Mouse (Mus musculus): ENCODE results near the gene Lrrfip2. TPM values are rescaled to one million over a fixed set of nuclear protein-coding genes. Genes with fewer than 3 reads are reported as not detected.

Gene Lrrfip2
- polyA plus RNA-seq, 1 experiment from 2014 or later = 44.3 TPM

DNA sequence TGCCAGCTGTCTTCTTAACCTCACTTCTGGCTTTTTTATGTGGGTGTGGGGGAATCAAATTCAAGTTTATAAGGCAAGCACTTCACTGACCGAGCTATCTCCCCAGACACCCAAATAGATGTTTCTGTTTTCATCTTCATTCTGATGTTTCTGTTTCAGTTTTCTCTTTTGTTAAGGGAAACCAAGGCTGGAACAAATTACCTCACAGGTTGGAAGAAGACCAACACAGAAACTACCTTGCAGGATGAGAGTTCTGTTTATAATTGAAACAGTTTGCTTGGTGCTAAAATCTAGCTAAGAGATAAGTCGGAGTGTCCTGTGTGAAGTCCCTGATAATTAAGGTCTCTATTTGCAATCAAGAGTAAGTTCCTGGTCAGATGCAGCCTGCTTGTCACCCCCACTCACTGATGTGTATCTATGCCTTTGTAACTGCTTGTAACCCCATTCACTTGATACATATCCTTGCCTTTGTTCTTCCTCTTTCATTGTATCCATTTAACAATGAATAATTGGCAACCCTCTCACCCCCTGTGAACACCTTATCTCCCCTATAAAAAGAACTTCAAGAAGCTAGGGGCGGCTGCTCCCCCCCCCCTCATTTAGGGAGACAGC lies 30.3 kb upstream of the Lrrfip2 start:
- no peak for ATAC-seq
- H3K9ac ChIP-seq (ENCODE audit: low read depth, low read length) = no peak overlapping the region
- no peaks in the 10 kb centered on the region for H3K9me3 ChIP-seq (replicated peaks; ENCODE audit: control insufficient read depth, low read length, poor library complexity, severe bottlenecking)
- 23% methylated on average over 3 of the region's 3 CpGs for WGBS
- H3K4me1 ChIP-seq (ENCODE audit: control insufficient read depth, insufficient read depth, low read length) = 0 out of 2 replicates have a peak, but pooled peaks cover 3% of the 10 kb centered on the region
- H3K27ac ChIP-seq (ENCODE audit: low read length) = no peak overlapping the region
- no peaks in the 10 kb centered on the region for H3K27me3 ChIP-seq (ENCODE audit: control insufficient read depth, insufficient read depth, low read depth, low read length)
- H3K4me2 ChIP-seq (ENCODE audit: low read length) = no peak overlapping the region
- H3K4me3 ChIP-seq (ENCODE audit: low read depth, low read length) = no peak overlapping the region
- no peaks in the 10 kb centered on the region for H3K36me3 ChIP-seq (ENCODE audit: control insufficient read depth, insufficient read depth, low read length)

DNA sequence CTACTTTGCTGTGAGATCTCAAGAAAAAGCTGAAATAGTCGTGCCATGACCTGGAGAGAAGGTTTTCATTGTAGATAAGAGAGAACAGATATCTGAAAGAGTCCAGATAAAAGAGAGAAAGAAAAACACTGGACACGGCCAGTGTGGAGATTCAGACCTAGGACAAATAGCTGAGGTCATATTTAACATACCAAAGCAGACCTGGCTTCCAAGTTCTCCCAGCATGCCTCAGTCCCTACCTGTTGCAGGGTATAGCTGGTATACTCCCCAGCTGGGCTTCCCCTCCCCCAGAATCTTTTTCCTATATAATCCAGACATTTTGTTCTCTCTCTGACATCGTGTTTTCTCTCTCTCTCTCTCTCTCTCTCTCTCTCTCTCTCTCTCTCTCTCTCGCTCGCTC lies 29.4 kb upstream of the Lrrfip2 start:
- H3K9ac ChIP-seq (ENCODE audit: low read depth, low read length) = no peak overlapping the region
- no peak overlapping the region for H3K4me3 ChIP-seq (ENCODE audit: low read depth, low read length)
- H3K27ac ChIP-seq (ENCODE audit: low read length) = no peak overlapping the region
- no peaks in the 10 kb centered on the region for H3K36me3 ChIP-seq (ENCODE audit: control insufficient read depth, insufficient read depth, low read length)
- no peaks in the 10 kb centered on the region for H3K9me3 ChIP-seq (replicated peaks; ENCODE audit: control insufficient read depth, low read length, poor library complexity, severe bottlenecking)
- H3K27me3 ChIP-seq (ENCODE audit: control insufficient read depth, insufficient read depth, low read depth, low read length) = no peaks in the 10 kb centered on the region
- 7% methylated on average over 4 of the region's 5 CpGs for WGBS
- ATAC-seq = no peak
- no peak overlapping the region for H3K4me2 ChIP-seq (ENCODE audit: low read length)
- H3K4me1 ChIP-seq (ENCODE audit: control insufficient read depth, insufficient read depth, low read length) = 0 out of 2 replicates have a peak, but pooled peaks cover 3% of the 10 kb centered on the region

DNA sequence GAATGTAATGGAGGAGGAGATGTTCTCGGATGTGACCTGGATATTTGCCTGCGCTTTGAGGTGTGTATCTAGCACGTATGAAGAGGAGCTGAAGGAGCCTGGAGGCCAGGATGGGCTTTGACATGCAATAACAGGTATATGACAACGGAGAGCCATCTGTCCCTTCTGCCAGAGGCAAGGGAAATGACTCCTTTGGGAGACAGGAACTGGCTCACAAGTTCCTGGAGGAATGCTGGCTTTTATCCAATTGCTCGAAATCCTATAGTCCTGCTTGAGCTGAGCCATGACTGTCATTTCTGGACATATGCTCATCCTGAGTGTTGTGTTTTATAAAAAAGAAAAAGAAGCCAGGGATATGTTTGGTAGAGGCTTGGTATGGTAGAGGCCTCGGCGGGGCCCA lies 28.5 kb upstream of the Lrrfip2 start:
- Histone ChIP-seq H3K36me3 (ENCODE audit: control insufficient read depth, insufficient read depth, low read length) (no peaks in the 10 kb centered on the region), H3K4me3 (ENCODE audit: low read depth, low read length) (no peak overlapping the region), H3K27ac (ENCODE audit: low read length) (no peak overlapping the region), H3K4me1 (ENCODE audit: control insufficient read depth, insufficient read depth, low read length) (0 out of 2 replicates have a peak, but pooled peaks cover 3% of the 10 kb centered on the region), H3K9ac (ENCODE audit: low read depth, low read length) (no peak overlapping the region), H3K4me2 (ENCODE audit: low read length) (no peak overlapping the region), H3K9me3 (replicated peaks; ENCODE audit: control insufficient read depth, low read length, poor library complexity, severe bottlenecking) (no peaks in the 10 kb centered on the region), H3K27me3 (ENCODE audit: control insufficient read depth, insufficient read depth, low read depth, low read length) (no peaks in the 10 kb centered on the region)
- 33% methylated on average over 7 of the region's 7 CpGs for WGBS
- no peak for ATAC-seq

DNA sequence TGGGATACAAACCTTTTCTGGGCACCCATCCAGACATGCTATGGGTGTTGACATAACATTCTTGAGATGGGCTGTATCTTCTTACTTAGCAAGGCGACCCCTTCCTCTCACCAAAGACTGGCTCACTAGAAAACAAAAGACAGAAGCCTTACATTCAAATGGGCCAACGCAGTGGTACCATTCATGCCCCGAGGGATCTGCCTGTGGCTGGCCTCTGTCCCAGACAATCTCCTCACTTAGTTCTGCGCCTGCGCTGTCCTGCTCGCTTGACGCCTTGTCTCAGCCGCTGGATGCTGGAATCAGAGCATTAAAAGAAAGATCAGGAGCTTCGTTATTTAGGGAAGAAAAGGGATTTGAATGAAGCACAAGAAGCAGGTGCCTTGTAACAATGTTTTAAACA lies 24.7 kb upstream of the Lrrfip2 start:
- 0 out of 2 replicates have a peak, but pooled peaks cover 3% of the 10 kb centered on the region for H3K4me1 ChIP-seq (ENCODE audit: control insufficient read depth, insufficient read depth, low read length)
- no peaks in the 10 kb centered on the region for H3K36me3 ChIP-seq (ENCODE audit: control insufficient read depth, insufficient read depth, low read length)
- H3K4me2 ChIP-seq (ENCODE audit: low read length) = no peak overlapping the region
- WGBS = 63% methylated on average over 9 of the region's 9 CpGs
- no peaks in the 10 kb centered on the region for H3K9me3 ChIP-seq (replicated peaks; ENCODE audit: control insufficient read depth, low read length, poor library complexity, severe bottlenecking)
- H3K27me3 ChIP-seq (ENCODE audit: control insufficient read depth, insufficient read depth, low read depth, low read length) = no peaks in the 10 kb centered on the region
- ATAC-seq = no peak
- no peak overlapping the region for H3K4me3 ChIP-seq (ENCODE audit: low read depth, low read length)
- no peak overlapping the region for H3K27ac ChIP-seq (ENCODE audit: low read length)
- no peak overlapping the region for H3K9ac ChIP-seq (ENCODE audit: low read depth, low read length)

DNA sequence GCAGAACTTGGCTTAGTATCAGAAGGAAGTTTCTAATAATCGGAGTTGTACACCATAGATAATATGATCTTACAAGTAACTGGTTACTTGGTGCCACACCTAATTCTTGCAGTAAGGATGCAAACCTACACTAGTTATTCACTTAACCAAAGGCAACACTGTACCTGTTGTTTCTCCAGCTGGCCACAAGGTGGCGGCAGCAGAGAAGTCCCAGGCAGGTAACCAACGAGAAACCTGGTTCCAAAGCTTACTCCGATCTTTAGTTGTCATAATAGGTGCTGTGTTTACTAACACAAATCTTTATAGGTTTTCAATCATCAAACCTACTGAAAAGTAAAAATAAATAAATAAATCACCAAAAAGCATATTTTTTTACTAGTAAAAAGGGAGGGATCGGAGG lies 24.3 kb upstream of the Lrrfip2 start:
- no peak for ATAC-seq
- no peak overlapping the region for H3K4me3 ChIP-seq (ENCODE audit: low read depth, low read length)
- H3K4me2 ChIP-seq (ENCODE audit: low read length) = no peak overlapping the region
- no peak overlapping the region for H3K27ac ChIP-seq (ENCODE audit: low read length)
- no peak overlapping the region for H3K9ac ChIP-seq (ENCODE audit: low read depth, low read length)
- H3K9me3 ChIP-seq (replicated peaks; ENCODE audit: control insufficient read depth, low read length, poor library complexity, severe bottlenecking) = no peaks in the 10 kb centered on the region
- WGBS = 32% methylated on average over 5 of the region's 5 CpGs
- no peaks in the 10 kb centered on the region for H3K27me3 ChIP-seq (ENCODE audit: control insufficient read depth, insufficient read depth, low read depth, low read length)
- H3K36me3 ChIP-seq (ENCODE audit: control insufficient read depth, insufficient read depth, low read length) = no peaks in the 10 kb centered on the region
- H3K4me1 ChIP-seq (ENCODE audit: control insufficient read depth, insufficient read depth, low read length) = 0 out of 2 replicates have a peak, but pooled peaks cover 3% of the 10 kb centered on the region

DNA sequence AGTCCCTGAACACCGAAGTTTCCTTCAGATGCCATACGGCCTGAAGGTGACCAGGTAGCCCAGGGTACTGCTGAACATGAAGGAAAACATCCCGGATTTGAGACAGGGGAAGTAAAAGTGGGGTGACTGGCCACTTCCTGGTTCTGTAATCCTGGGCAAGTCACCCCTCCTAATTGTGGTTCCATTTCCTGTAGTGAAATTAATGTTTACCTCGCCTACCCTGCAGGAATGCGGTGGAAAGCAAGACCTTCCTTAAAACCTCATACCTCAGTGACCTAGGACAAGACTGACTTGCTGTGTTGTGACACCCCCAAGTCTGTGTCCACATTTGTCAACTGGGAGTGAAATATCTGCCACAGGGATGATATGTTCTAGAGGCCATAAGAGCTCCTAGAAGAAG lies 22.8 kb upstream of the Lrrfip2 start:
- 82% methylated on average over 5 of the region's 5 CpGs for WGBS
- no peak overlapping the region for H3K4me2 ChIP-seq (ENCODE audit: low read length)
- H3K4me3 ChIP-seq (ENCODE audit: low read depth, low read length) = no peak overlapping the region
- H3K9me3 ChIP-seq (replicated peaks; ENCODE audit: control insufficient read depth, low read length, poor library complexity, severe bottlenecking) = no peaks in the 10 kb centered on the region
- no peak for ATAC-seq
- H3K4me1 ChIP-seq (ENCODE audit: control insufficient read depth, insufficient read depth, low read length) = no peaks in the 10 kb centered on the region
- H3K36me3 ChIP-seq (ENCODE audit: control insufficient read depth, insufficient read depth, low read length) = no peaks in the 10 kb centered on the region
- no peak overlapping the region for H3K9ac ChIP-seq (ENCODE audit: low read depth, low read length)
- H3K27ac ChIP-seq (ENCODE audit: low read length) = no peak overlapping the region
- H3K27me3 ChIP-seq (ENCODE audit: control insufficient read depth, insufficient read depth, low read depth, low read length) = no peaks in the 10 kb centered on the region

DNA sequence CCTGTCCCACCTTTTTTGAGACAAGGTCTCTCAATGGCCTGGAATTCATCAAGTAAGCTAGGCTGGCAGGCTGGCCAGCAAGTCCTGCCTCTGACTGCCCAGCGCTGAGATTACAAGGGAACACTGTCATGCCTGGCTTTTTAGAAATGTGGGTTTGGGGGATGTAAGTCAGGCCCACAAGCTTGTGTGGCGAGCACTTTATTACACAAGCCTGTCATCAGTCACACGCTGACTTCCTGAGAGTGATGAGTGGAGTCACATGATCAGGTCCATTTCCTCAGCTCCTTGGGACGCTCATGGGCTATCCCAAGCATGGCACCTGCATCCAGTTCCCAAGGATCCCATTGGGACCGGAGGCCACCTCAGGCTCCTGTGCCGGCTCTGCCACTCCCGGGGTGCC lies 21.7 kb upstream of the Lrrfip2 start:
- no peaks in the 10 kb centered on the region for H3K27me3 ChIP-seq (ENCODE audit: control insufficient read depth, insufficient read depth, low read depth, low read length)
- no peak overlapping the region for H3K27ac ChIP-seq (ENCODE audit: low read length)
- no peak overlapping the region for H3K9ac ChIP-seq (ENCODE audit: low read depth, low read length)
- no peak overlapping the region for H3K4me2 ChIP-seq (ENCODE audit: low read length)
- no peaks in the 10 kb centered on the region for H3K4me1 ChIP-seq (ENCODE audit: control insufficient read depth, insufficient read depth, low read length)
- H3K9me3 ChIP-seq (replicated peaks; ENCODE audit: control insufficient read depth, low read length, poor library complexity, severe bottlenecking) = no peaks in the 10 kb centered on the region
- 87% methylated on average over 7 of the region's 7 CpGs for WGBS
- H3K4me3 ChIP-seq (ENCODE audit: low read depth, low read length) = no peak overlapping the region
- no peak for ATAC-seq
- no peaks in the 10 kb centered on the region for H3K36me3 ChIP-seq (ENCODE audit: control insufficient read depth, insufficient read depth, low read length)

DNA sequence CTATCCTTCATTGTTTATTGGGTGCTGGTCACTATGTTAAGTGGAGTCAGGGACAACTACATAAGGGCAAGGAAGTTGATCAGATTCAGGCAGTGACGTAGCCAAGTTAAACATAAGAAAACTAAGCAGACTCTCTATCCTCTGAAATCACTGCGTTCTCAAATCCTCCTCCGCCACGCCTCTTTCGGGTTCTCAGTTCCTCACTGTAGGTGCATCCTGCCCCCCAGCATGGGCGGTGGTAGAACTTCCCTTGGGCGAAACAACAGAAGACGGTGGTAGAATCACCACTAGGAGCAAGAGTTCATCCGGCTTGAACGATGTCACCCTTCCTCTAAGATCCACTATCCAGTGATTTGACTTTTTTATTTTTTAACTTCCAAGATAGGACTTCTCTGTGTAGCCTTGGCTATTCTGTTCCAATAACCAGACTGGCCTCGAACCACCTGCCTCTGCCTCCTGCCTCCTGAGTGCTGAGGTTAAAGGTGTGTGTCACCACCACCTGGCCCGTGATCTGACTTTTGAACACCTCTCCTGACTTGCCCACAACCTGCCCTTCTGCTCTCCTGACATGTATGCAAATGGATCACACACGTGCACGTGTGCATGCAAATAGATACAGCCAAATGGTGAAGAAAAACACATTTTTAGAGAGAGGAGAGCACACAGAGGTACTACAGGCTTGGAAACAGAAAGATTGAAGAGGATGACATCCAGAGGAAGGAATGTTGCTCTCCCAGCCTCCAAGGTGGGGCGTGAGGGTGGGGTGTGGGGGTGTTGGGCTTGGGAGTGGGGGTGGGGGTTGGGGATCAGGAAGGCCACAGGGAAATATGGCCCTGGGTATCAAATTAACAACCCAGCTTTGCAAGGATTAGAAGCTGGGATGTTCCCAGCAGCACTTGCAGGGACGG lies 20.7 kb upstream of the Lrrfip2 start:
- no peak overlapping the region for H3K4me2 ChIP-seq (ENCODE audit: low read length)
- no peaks in the 10 kb centered on the region for H3K36me3 ChIP-seq (ENCODE audit: control insufficient read depth, insufficient read depth, low read length)
- H3K27ac ChIP-seq (ENCODE audit: low read length) = no peak overlapping the region
- no peaks in the 10 kb centered on the region for H3K4me1 ChIP-seq (ENCODE audit: control insufficient read depth, insufficient read depth, low read length)
- 84% methylated on average over 16 of the region's 16 CpGs for WGBS
- no peaks in the 10 kb centered on the region for H3K9me3 ChIP-seq (replicated peaks; ENCODE audit: control insufficient read depth, low read length, poor library complexity, severe bottlenecking)
- H3K27me3 ChIP-seq (ENCODE audit: control insufficient read depth, insufficient read depth, low read depth, low read length) = no peaks in the 10 kb centered on the region
- ATAC-seq = no peak
- no peak overlapping the region for H3K9ac ChIP-seq (ENCODE audit: low read depth, low read length)
- H3K4me3 ChIP-seq (ENCODE audit: low read depth, low read length) = no peak overlapping the region

DNA sequence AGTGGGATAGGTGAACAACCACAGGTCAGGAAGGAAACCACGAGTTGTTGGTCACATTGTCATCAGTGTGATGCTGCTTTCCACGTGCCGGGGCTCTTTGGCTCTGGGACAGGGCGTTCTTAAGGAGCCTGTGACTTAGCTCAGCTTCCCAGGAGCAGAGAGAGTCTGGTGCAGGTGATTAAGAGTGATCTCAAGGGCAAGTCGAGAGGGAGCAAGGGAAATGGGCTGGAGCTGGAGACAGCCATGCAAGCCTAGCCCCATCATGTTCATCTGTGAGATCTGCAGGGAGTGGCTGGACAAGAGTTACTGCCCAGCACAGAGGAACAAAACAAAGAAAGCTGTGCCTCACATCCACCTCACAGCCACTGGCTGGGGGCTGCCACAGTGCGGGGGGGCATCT lies 19.8 kb upstream of the Lrrfip2 start:
- no peak overlapping the region for H3K27ac ChIP-seq (ENCODE audit: low read length)
- H3K27me3 ChIP-seq (ENCODE audit: control insufficient read depth, insufficient read depth, low read depth, low read length) = no peaks in the 10 kb centered on the region
- H3K9ac ChIP-seq (ENCODE audit: low read depth, low read length) = no peak overlapping the region
- no peaks in the 10 kb centered on the region for H3K9me3 ChIP-seq (replicated peaks; ENCODE audit: control insufficient read depth, low read length, poor library complexity, severe bottlenecking)
- no peaks in the 10 kb centered on the region for H3K36me3 ChIP-seq (ENCODE audit: control insufficient read depth, insufficient read depth, low read length)
- WGBS = 63% methylated on average over 6 of the region's 6 CpGs
- no peak overlapping the region for H3K4me3 ChIP-seq (ENCODE audit: low read depth, low read length)
- H3K4me2 ChIP-seq (ENCODE audit: low read length) = no peak overlapping the region
- no peak for ATAC-seq
- no peaks in the 10 kb centered on the region for H3K4me1 ChIP-seq (ENCODE audit: control insufficient read depth, insufficient read depth, low read length)
